9 mouse cellular contexts compared by ENCODE assay signal in the genomic region with DNA sequence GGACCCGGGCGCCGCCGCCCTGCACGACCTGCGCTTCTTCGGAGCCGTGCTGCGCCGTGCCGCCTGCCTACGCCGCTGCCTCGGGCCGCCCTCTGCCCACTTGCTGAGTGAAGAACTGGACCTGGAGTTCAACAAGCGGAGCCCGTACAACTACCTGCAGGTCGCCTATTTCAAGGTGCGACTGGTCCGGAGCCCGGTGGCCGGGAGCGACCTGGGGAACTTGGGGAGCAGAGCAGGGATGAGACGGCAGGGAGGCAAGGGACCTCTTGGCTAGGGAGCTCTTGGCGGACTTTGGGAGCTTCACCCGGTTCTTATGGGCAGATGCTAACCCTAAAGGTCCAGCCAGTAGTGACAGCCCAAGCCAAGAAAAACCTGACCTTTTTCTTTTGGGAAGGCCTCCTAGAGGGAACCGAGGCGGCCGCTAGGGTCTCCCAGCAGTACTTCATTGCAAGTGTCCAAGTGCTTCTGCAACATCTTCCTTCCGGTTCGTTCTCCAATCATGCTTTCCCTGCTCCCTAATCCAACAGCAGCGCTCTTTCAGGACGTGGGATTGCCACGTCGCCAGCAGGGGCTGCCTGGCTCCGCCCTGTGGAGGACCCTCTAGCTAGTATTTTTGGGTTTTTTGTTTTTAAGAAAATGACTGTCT. TPM values are rescaled to one million over a fixed set of nuclear protein-coding genes. Genes with fewer than 3 reads are reported as not detected.
DNase-seq lines count a peak whose midpoint lies in the region; ATAC-seq and TF ChIP-seq lines count a peak whose summit lies in the region.
"Had no signal": no experiment of that assay in that cellular context is flagged by ENCODE, and none has a peak within 500 bp of the region (broad histone marks: within the 10 kb centered on the region; RNA-seq: fewer than 3 reads in every experiment).

No protein-coding gene starts in this region.

- no peak for TF ChIP-seq POLR2A in cerebellum, adult 2 months (IDR thresholded peaks at IDR 0.05; ENCODE audit: borderline replicate concordance, insufficient read depth, low read length)

- H3K9me3 ChIP-seq in hindbrain, embryonic 14.5 days (ENCODE audit: control insufficient read depth, low read length), result no peaks in the 10 kb centered on the region

- no peaks in the 10 kb centered on the region for H3K4me1 ChIP-seq in cerebellum, adult 2 months (ENCODE audit: control insufficient read depth, insufficient read depth, low read length)
- peaks cover 15% of the 10 kb centered on the region for H3K4me1 ChIP-seq in hindbrain, embryonic 14.5 days (replicated peaks; ENCODE audit: control insufficient read depth, insufficient read depth, low read length)

- DNase-seq in adrenal gland, adult (ENCODE audit: inconsistent age in 2 of 2, low spot score in 1 of 2), result peak; percentile 61 to 89
- DNase-seq in adrenal gland, postnatal 4 days (ENCODE audit: low spot score in 2 of 2), result no peak
- peak in 1 of 2 experiments; percentile 34 for DNase-seq in cerebellum, adult 2 months
- peak; percentile 79 for DNase-seq in forelimb bud, embryonic 11.5 days (ENCODE audit: low read depth, low spot score)
- DNase-seq in hindbrain, embryonic 14.5 days (ENCODE audit: low spot score), result peak; percentile 52
- DNase-seq in left cerebral cortex, adult 2 months (ENCODE audit: extremely low spot score in 1 of 2, low spot score in 2 of 2), result peak; percentile 38 to 51
- DNase-seq in lung, postnatal 36 days, result peak; percentile 45
- DNase-seq in right cerebral cortex, postnatal 10 days (ENCODE audit: low spot score in 2 of 2), result peak; percentile 77 to 84

- H3K27ac ChIP-seq in cerebellum, adult 2 months (ENCODE audit: insufficient read depth, low read length), result peak overlapping the region; percentile 34
- H3K27ac ChIP-seq in hindbrain, embryonic 14.5 days, result no peak overlapping the region
- H3K27ac ChIP-seq in left cerebral cortex, adult 2 months, result peak overlapping the region; percentile 70

- under 1% methylated on average over 36 of the region's 36 CpGs for WGBS in cerebellum, adult 2 months
- under 1% methylated on average over 36 of the region's 36 CpGs for WGBS in hindbrain, embryonic 14.5 days

- 0 out of 2 replicates have a peak, but pooled peaks cover 17% of the 10 kb centered on the region for H3K36me3 ChIP-seq in hindbrain, embryonic 14.5 days (replicated peaks; ENCODE audit: control insufficient read depth, insufficient read depth)

- peak overlapping the region; percentile 60 for H3K4me3 ChIP-seq in cerebellum, adult 2 months (replicated peaks; ENCODE audit: insufficient read depth, low read depth, low read length)
- H3K4me3 ChIP-seq in hindbrain, embryonic 14.5 days (replicated peaks; ENCODE audit: low read length), result peak overlapping the region; percentile 70
- peak overlapping the region; percentile 76 for H3K4me3 ChIP-seq in left cerebral cortex, adult 2 months

- no peaks in the 10 kb centered on the region for H3K27me3 ChIP-seq in cerebellum, adult 2 months (ENCODE audit: control insufficient read depth, insufficient read depth, low read length)
- H3K27me3 ChIP-seq in hindbrain, embryonic 14.5 days (ENCODE audit: control insufficient read depth, insufficient read depth, low read length), result no peaks in the 10 kb centered on the region

- H3K4me2 ChIP-seq in hindbrain, embryonic 14.5 days (replicated peaks), result peak overlapping the region; percentile 63

- peak overlapping the region; percentile 68 for H3K9ac ChIP-seq in hindbrain, embryonic 14.5 days

- ATAC-seq in hindbrain, embryonic 14.5 days (ENCODE audit: low FRiP score), result peak; percentile 26; the same call in 1 of the 2 replicates

- TF ChIP-seq CTCF in cerebellum, adult 2 months (IDR thresholded peaks at IDR 0.05; ENCODE audit: borderline replicate concordance, insufficient read depth, low read depth, low read length), result 0 out of 2 replicates have a peak, but pooled peaks have one; percentile 7
- peak; percentile 35 for TF ChIP-seq CTCF in left cerebral cortex, adult 2 months (IDR thresholded peaks at IDR 0.05)

- intact Hi-C loops in left cerebral cortex, adult 2 months (cut with DNase I), result no loop called here

RNA-seq across cellular contexts. Expression of a gene that starts 0.7 kb away (rescaled TPM):
- total RNA-seq in adrenal gland, postnatal 4 days (2021), result 10 to 100 TPM; 37.7 to 38.1 TPM
- 12.3 and 14.7 TPM in 2 replicates for polyA plus RNA-seq in cerebellum, adult 2 months (2012; rRNA removed)
- polyA plus RNA-seq in hindbrain, embryonic 14.5 days (2014; fragmentation: Nextera tagmentation; extraction: Ambion mirVana), result 10.9 and 12.7 TPM in 2 replicates
- total RNA-seq in left cerebral cortex, adult 2 months (2021), result 1 to 10 TPM; 8.0 to 8.9 TPM

RNA-seq across cellular contexts. Expression of a gene that starts 0.9 kb away (rescaled TPM):
- total RNA-seq in adrenal gland, postnatal 4 days (2021), result 10 to 100 TPM; 20.8 to 26.1 TPM
- polyA plus RNA-seq in cerebellum, adult 2 months (2012; rRNA removed), result 10.7 and 11.9 TPM in 2 replicates
- 26.3 and 28.2 TPM in 2 replicates for polyA plus RNA-seq in hindbrain, embryonic 14.5 days (2014; fragmentation: Nextera tagmentation; extraction: Ambion mirVana)
- total RNA-seq in left cerebral cortex, adult 2 months (2021), result 10 to 100 TPM; 28.5 to 30.4 TPM

RNA-seq across cellular contexts. Expression of a gene that starts 15.4 kb away (rescaled TPM):
- not detected for total RNA-seq in adrenal gland, postnatal 4 days (2021)
- 0.82 and 0.92 TPM in 2 replicates for polyA plus RNA-seq in cerebellum, adult 2 months (2012; rRNA removed)
- polyA plus RNA-seq in hindbrain, embryonic 14.5 days (2014; fragmentation: Nextera tagmentation; extraction: Ambion mirVana), result 0.25 TPM in 1 of 2 replicates, not detected in the other
- total RNA-seq in left cerebral cortex, adult 2 months (2021), result under 1 TPM; 0.44 to 0.57 TPM

RNA-seq across cellular contexts. Expression of a gene that starts 21.8 kb away (rescaled TPM):
- total RNA-seq in adrenal gland, postnatal 4 days (2021), result 1 to 10 TPM in 1 of 2 experiments, under 1 TPM in 1; 0.45 to 8.8 TPM
- 0.20 and 0.32 TPM in 2 replicates for polyA plus RNA-seq in cerebellum, adult 2 months (2012; rRNA removed)
- 1.1 and 1.4 TPM in 2 replicates for polyA plus RNA-seq in hindbrain, embryonic 14.5 days (2014; fragmentation: Nextera tagmentation; extraction: Ambion mirVana)
- under 1 TPM; 0.18 to 0.30 TPM for total RNA-seq in left cerebral cortex, adult 2 months (2021)
- polyA plus RNA-seq: large intestine, adult 2 months had no signal

RNA-seq across cellular contexts. Expression of a gene that starts 38.3 kb away (rescaled TPM):
- total RNA-seq in adrenal gland, postnatal 4 days (2021), result 10 to 100 TPM; 33.9 to 38.3 TPM
- polyA plus RNA-seq in cerebellum, adult 2 months (2012; rRNA removed), result 25.7 and 26.4 TPM in 2 replicates
- 221 and 251 TPM in 2 replicates for polyA plus RNA-seq in hindbrain, embryonic 14.5 days (2014; fragmentation: Nextera tagmentation; extraction: Ambion mirVana)
- total RNA-seq in left cerebral cortex, adult 2 months (2021), result 10 to 100 TPM; 15.1 to 17.2 TPM

Comparison
In these comparisons a context has a peak if more than half of its experiments do, and no peak if none do; other contexts are left out.
1. DNase-seq: peak in adrenal gland, adult (2 of 2), forelimb bud, embryonic 11.5 days (single experiment), hindbrain, embryonic 14.5 days (single experiment), left cerebral cortex, adult 2 months (2 of 2), lung, postnatal 36 days (single experiment) and right cerebral cortex, postnatal 10 days (2 of 2); none in adrenal gland, postnatal 4 days (0 of 2).
2. Peak in every context shown above with its lines, with median percentiles within 50 percentile points of each other: H3K4me3 ChIP-seq.